Mouse (Mus musculus) liver, embryonic 11.5 days (tissue): ENCODE measurements around the gene Slc5a6. TPM values are rescaled to one million over a fixed set of nuclear protein-coding genes. Genes with fewer than 3 reads are reported as not detected.

Experiments
- ATAC-seq: fragments of 200-750 bp; cut with Nextera tagmentation; replicated peaks from 2 replicates; pipeline ENCODE4 v1.8.0; 2017; ENCODE audit warnings: moderate number of reproducible peaks, mild to moderate bottlenecking, moderate TSS enrichment, moderate library complexity; ENCODE audit not compliant: low FRiP score
- DNase-seq: peaks from one replicate; pipeline ENCODE4 v3.0.0-alpha.2; 2017; ENCODE audit warnings: low spot score
- H3K27ac ChIP-seq: fragments of 300-500 bp; sonication (generic); 2 replicates; pipeline ENCODE4 v1.5.1; 2014; ENCODE audit warnings: mild to moderate bottlenecking, low read depth, low read length, control low read depth
- H3K27me3 ChIP-seq: fragments of 300-500 bp; sonication (generic); replicated peaks from 2 replicates; pipeline ENCODE4 v1.6.1; 2014; ENCODE audit warnings: low read length, mixed read lengths; ENCODE audit not compliant: control insufficient read depth, insufficient read depth
- H3K36me3 ChIP-seq: fragments of 300-500 bp; sonication (generic); 2 replicates; pipeline ENCODE4 v1.6.1; 2014; ENCODE audit warnings: mild to moderate bottlenecking, low read length, moderate library complexity, mixed read lengths; ENCODE audit not compliant: control insufficient read depth, insufficient read depth
- H3K4me1 ChIP-seq: fragments of 300-500 bp; sonication (generic); replicated peaks from 2 replicates; pipeline ENCODE4 v1.6.1; 2014; ENCODE audit warnings: low read length, mixed read lengths; ENCODE audit not compliant: control insufficient read depth, insufficient read depth
- H3K4me2 ChIP-seq: fragments of 300-500 bp; sonication (generic); 2 replicates; pipeline ENCODE4 v1.6.1; 2014; ENCODE audit warnings: mild to moderate bottlenecking, control low read depth, moderate library complexity
- H3K4me3 ChIP-seq: fragments of 300-500 bp; sonication (generic); 2 replicates; pipeline ENCODE4 v1.5.1; 2014; ENCODE audit warnings: low read depth, low read length, control low read depth
- H3K9ac ChIP-seq: fragments of 300-500 bp; sonication (generic); 2 replicates; pipeline ENCODE4 v1.6.1; 2014; ENCODE audit warnings: low read depth, low read length, control low read depth
- H3K9me3 ChIP-seq: fragments of 300-500 bp; sonication (generic); 2 replicates; pipeline ENCODE4 v1.6.1; 2016; ENCODE audit warnings: low read length, inconsistent platforms, mixed read lengths; ENCODE audit not compliant: control insufficient read depth
- WGBS: fragments of 180-500 bp; shearing (Covaris S2); extraction: QIAGEN DNeasy Blood & Tissue Kit; methylation state at CpG from one replicate; pipeline ENCODE4 v1.1.7; 2014; 5-methylcytosine and 5-hydroxymethylcytosine counted together
- polyA plus RNA-seq: library from polyadenylated mRNA; unstranded; fragments of >200 nt; fragmentation: Nextera tagmentation; extraction: Ambion mirVana; gene quantifications from 2 replicates; pipeline ENCODE4 v1.2.1, GENCODE M21; 2014

Gene Slc5a6
- polyA plus RNA-seq = 9.3 and 10.3 TPM in 2 replicates

DNA sequence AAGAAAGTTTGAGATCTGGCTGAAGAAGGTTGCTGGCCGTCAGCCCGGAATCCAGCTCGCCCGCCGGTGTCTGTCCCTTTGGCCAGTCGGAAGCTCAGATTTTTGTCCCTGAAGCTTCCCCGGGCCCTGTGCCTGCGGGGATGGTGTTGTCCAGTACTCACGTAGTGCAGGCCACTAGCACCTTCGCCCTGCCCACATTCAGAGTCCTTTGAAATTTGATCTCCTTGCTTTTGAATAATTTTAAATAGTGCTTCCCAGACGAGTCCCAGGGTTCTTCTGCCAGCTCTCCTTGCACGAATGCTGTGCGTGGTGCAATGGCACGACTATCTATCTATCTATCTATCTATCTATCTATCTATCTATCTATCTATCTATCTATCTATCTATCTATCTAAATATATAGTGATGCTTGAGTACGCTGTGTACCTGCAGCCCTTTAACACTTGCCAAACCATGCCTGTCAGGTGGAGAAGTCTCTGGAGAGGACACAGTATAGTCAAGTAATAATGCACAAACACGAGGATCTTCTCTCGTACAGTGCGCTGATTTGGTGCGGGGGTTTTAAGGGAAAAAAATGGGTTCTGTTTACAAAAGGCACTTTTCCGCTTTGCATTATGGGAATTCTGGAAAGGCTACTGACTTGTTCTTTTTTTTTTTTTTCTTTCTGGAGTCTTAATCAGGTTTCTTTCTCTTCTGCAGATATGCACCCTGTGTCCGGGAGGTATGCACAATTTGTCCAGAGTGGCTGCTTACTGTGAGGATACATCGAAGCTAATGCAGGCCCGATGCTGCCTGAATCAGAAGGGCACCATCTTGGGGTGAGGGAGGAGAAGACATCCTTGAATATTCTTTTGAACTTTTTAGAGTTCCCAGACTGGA, at the start of gene Slc5a6:
TSS of gene Slc5a6 (minus strand) at position 162 of the 879 bp plus-strand sequence.
- peak within 1 kb of the TSS; percentile 88 for H3K27ac ChIP-seq
- H3K4me1 ChIP-seq = peaks cover 8% of the 10 kb centered on the region
- H3K36me3 ChIP-seq = peaks cover 3% of the 10 kb centered on the region; the same call in 1 of the 2 replicates
- DNase-seq = peak; percentile 61
- ATAC-seq = peak; percentile 15; the same call in 1 of the 2 replicates
- H3K4me3 ChIP-seq = peak within 1 kb of the TSS; percentile 83
- peak within 1 kb of the TSS; percentile 84 for H3K9ac ChIP-seq
- under 1% methylated on average over 23 of the region's 23 CpGs for WGBS
- H3K9me3 ChIP-seq = no peaks in the 10 kb centered on the region
- H3K27me3 ChIP-seq = no peaks in the 10 kb centered on the region
- H3K4me2 ChIP-seq = peak within 1 kb of the TSS; percentile 95

DNA sequence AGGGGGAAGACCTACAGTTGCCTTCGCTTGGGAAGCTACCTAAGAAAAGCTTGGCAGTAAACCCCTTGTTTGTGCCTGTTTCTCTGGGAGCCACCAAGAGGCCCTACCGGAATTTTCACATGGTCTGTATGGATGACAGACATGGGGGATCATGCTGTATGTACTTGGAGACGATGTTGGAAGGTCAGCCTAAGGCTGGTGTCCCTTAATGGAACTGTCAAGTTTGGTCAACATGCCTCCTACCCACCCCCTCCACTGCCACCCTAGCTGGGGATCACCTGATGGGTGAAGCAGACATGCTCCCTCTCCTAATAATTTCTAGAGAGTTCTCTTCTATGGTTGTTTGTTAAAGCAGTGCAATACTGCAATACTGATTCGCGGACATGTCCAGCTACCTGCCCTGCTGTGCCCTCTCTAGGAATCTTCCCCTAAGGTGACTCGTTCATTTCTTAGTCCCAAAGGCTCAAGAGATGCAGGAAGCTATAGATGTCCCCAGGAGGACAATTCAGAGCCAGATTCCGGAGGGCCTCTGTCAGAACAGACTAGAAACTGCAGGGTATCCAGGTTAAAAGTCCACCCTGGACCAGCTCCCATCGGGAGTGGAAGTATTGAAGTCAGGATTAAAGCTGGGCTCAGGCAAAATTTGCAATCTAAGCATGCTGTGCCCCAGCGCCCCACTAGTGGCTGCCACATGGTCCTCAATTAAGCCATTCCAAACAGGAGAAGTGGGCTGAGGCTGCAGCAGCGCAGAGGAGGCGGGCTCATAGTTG, 47.2 kb upstream of the Slc5a6 start:
- H3K4me1 ChIP-seq = peaks cover 6% of the 10 kb centered on the region; the same call in 1 of the 2 replicates
- peak overlapping the region; percentile 26 for H3K4me3 ChIP-seq
- no peaks in the 10 kb centered on the region for H3K36me3 ChIP-seq
- no peak overlapping the region for H3K27ac ChIP-seq
- ATAC-seq (no peak), DNase-seq (no peak)
- peak overlapping the region; percentile 72 for H3K4me2 ChIP-seq
- no peak overlapping the region for H3K9ac ChIP-seq
- 33% methylated on average over 11 of the region's 11 CpGs for whole genome bisulfite sequencing
- no peaks in the 10 kb centered on the region for H3K9me3 ChIP-seq
- peaks cover 71% of the 10 kb centered on the region for H3K27me3 ChIP-seq

DNA sequence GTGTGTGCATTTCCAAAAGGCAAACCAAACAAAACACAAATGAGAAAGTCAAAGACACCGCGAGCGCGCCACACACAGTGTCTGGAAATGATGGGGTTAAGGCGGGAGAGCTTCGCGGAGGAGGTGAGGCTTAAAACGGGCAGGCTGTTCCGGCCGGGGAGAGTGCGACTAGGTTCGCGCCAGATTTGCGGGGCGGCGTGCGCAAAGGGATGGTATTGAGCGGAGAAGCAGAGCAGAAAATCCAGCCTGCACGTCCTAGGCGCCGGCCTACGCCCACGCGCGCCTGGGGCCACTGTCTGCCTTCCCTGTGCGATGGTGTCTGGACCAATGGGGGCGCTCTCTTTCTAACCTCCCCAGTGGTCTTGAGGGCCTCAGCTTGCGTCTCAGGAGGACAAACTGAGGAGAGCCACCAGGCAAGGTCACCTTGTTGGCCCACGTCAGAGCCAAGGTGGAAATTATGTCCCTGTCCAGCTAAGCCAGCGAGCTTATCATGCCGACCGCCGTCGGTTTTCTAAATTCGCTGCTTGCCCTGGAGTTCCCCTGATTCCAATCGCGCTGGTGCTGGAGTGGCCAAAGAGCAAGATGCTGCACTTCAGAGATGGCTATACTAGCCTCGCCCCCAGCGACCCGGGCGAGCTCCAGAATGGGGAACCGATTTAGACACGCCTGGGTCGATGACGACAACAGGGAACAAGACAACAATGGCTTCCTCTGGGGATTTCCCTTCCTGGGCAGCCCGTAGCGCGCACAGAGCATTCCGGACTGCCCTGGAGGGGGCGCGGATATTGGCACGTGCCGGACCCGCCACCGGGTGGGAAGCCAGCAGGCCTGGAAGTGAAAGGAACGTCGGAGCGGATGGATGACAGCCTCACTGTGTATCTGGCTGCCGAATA, 46.3 kb upstream of the Slc5a6 start:
- DNase-seq (peak; percentile 37), ATAC-seq (peak; percentile 33; the same call in 1 of the 2 replicates)
- H3K4me2 ChIP-seq = peak overlapping the region; percentile 72
- H3K9me3 ChIP-seq = no peaks in the 10 kb centered on the region
- H3K27me3 ChIP-seq = peaks cover 80% of the 10 kb centered on the region
- no peak overlapping the region for H3K27ac ChIP-seq
- 1% methylated on average over 59 of the region's 59 CpGs for WGBS
- H3K36me3 ChIP-seq = no peaks in the 10 kb centered on the region
- no peak overlapping the region for H3K9ac ChIP-seq
- peak overlapping the region; percentile 26 for H3K4me3 ChIP-seq
- H3K4me1 ChIP-seq = peaks cover 6% of the 10 kb centered on the region; the same call in 1 of the 2 replicates

DNA sequence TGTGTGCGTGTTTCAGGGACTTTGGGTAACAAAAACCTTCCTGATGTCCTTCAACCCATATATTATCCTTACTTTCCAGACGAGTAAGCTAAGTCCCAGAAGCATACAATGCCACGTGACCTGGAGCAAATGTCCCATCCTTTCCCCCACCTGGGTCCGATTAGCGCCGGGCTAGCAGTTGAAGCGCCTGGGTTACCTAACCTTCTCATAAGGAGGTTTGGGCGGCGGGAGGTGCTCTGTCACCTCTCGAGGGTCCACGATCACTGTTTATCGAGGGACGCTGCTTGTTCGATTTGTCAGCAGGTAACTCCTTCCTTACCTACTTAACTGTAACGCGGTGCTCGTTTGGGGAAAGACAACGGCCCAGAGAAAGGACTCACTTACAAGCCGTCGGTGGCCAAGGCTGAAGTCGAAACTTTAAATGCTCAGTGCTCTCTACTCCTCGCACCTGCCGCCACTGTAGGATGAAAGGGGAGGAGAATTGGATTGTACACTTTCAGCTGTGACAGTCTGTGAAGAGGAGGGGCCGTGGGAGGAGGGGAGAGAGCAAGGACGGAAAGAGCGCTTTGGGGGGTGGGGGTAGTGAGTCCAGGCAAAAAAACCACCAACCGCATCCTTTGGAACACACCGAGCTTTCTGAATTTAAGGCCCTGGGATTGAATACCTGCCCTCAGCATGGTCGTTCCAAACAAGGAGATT, 45.5 kb upstream of the Slc5a6 start:
- Histone ChIP-seq H3K4me3 (peak overlapping the region; percentile 26; the same call in 1 of the 2 replicates), H3K27ac (no peak overlapping the region), H3K36me3 (no peaks in the 10 kb centered on the region), H3K27me3 (peaks cover 88% of the 10 kb centered on the region), H3K9me3 (no peaks in the 10 kb centered on the region), H3K4me2 (peak overlapping the region; percentile 72), H3K4me1 (peaks cover 6% of the 10 kb centered on the region; the same call in 1 of the 2 replicates), H3K9ac (no peak overlapping the region)
- DNase-seq (peak; percentile 39), ATAC-seq (no peak)
- 3% methylated on average over 29 of the region's 29 CpGs for WGBS

DNA sequence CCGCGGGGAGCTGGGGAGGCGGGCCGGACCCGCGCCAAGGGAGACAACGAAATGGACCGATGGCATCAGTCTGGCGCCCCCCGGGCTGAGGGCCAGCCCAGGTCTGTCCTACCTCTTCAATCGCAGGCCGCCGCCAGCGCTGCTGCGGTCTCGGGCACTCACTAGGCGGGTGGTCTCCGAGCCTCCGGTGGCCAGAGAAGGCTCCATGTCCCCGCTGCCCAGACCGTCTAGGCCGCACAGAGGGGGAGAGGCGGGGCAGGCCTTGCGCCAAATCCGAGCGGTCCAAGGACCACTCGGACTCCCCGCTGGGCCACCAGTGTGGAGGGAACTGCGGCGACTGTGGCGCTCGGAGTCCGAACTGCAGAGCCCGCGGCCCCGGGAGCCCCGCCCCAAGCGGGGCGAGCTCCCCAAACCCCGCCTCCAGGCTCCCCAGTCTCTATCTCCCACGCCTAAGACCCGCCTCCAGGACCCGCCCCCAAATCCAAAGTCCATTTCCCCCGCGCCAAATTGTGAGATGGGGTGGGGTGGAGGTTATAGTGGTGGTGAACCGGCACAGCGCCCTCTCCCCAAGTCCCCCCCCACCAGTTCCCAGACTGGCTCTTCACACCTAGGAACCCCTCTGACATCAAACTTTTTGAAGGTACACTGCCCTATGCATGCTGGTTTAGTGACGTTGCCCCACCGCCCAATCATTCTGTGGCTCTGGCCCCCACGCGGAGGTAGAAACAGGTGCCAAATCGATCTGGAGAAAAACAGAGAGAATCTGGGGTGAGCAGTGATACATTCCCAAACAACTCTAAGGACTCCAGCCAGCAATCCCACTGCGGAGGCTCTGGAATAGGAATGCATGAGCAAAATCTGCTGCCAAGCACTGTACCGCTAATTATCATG, 44.7 kb upstream of the Slc5a6 start:
- H3K4me2 ChIP-seq = peak overlapping the region; percentile 72
- WGBS = 2% methylated on average over 54 of the region's 54 CpGs
- peak overlapping the region; percentile 46 for H3K4me3 ChIP-seq
- H3K27me3 ChIP-seq = peaks cover 89% of the 10 kb centered on the region
- H3K9me3 ChIP-seq = no peaks in the 10 kb centered on the region
- ATAC-seq (peak; percentile 69), DNase-seq (peak; percentile 64)
- H3K4me1 ChIP-seq = peaks cover 6% of the 10 kb centered on the region; the same call in 1 of the 2 replicates
- H3K36me3 ChIP-seq = no peaks in the 10 kb centered on the region
- H3K27ac ChIP-seq = no peak overlapping the region
- H3K9ac ChIP-seq = no peak overlapping the region

DNA sequence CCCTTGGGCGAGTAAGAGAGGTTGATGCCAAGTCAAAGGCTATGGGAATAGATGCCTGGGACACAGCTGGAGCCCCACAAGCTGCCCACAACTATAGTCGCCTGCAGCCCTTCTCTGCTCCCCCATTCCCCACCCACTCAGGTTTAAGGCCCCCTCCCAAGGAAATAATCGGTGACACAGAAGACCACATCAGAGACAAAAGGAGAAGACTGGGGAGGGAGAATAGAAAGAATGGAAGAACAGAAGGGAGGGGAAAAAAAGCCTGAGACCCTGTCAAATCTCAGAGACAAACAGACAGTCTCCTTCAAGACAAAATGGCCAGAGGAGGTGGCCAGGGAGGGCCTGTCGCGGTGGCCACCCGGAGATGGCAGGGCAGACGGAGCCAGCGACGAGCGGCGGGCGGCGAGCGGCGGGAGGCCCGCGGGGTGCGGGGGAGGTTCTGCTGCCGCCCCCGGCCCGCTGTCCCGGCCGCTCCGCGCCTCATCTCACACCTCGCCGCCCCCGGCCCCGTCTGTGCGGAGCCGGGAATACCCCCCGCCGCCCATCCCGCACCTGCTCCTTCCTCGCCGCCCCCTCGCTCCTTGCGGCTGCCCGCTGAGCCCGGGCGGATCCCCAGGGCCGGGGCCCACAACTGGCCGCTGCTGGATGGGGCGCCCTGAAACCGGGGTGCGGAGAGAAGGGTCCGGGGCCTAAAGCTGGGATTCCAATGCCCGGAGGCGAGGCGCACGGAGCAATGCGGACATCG, 43.7 kb upstream of the Slc5a6 start:
- Histone ChIP-seq H3K9me3 (no peaks in the 10 kb centered on the region), H3K4me1 (peaks cover 6% of the 10 kb centered on the region; the same call in 1 of the 2 replicates), H3K27me3 (peaks cover 95% of the 10 kb centered on the region), H3K4me2 (peak overlapping the region; percentile 72), H3K36me3 (no peaks in the 10 kb centered on the region), H3K9ac (no peak overlapping the region), H3K27ac (no peak overlapping the region), H3K4me3 (peak overlapping the region; percentile 46)
- 4% methylated on average over 42 of the region's 53 CpGs for WGBS
- DNase-seq (no peak), ATAC-seq (no peak)

DNA sequence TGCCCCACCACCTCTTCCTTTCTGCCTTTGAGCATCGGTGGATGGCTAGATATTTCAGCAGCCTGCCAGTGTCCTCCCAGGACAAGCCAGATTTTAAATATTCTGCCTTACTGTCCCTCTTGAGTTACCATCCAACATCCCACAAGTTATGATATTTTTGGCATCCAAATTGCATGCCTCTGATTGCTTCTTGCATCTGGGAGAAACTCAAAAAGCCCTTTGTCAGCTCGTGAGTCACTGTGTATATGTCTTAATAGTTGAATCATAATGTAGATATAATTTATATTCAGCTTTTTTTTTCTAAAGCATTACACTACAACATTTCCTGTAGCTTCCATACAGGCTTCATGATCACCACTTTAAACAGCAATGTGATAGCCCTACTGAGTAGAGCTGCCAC, 38.4 kb upstream of the Slc5a6 start:
- 81% methylated on average over 2 of the region's 2 CpGs for WGBS
- no peak overlapping the region for H3K4me3 ChIP-seq
- H3K36me3 ChIP-seq = no peaks in the 10 kb centered on the region
- DNase-seq (no peak), ATAC-seq (no peak)
- H3K9ac ChIP-seq = no peak overlapping the region
- H3K4me2 ChIP-seq = no peak overlapping the region
- no peaks in the 10 kb centered on the region for H3K9me3 ChIP-seq
- H3K4me1 ChIP-seq = peaks cover 11% of the 10 kb centered on the region
- H3K27ac ChIP-seq = no peak overlapping the region
- peaks cover 50% of the 10 kb centered on the region for H3K27me3 ChIP-seq
